Mouse (Mus musculus) c-Kit-positive CD71-positive TER-119-positive erythroid progenitor cells, embryonic 14.5 days (primary cell): Measurements from ENCODE around the gene Akap12.

Experiments
- DNase-seq: peaks from one replicate; pipeline ENCODE4 v3.0.0-alpha.2; 2013; ENCODE audit warnings: low spot score

The Akap12 gene

DNA sequence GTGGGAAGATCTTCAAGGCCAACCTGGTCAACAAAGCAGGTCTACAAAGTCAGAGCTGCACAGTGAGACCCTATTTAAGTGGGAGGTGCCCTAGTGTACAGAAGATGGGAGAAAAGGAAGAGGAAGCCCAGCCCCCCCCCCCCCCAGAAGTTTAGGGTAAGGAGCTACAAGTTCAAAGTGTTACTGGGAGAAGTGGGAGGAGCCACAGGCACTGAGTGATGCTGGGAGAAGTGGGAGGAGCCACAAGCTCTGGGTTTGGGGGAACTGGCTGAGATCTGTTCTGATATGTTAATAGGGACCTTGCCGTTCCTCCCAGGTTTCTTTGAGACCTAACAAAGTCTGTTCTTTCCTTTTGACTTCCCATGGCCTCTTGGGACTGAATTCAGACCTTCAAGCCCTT, 18.6 kb downstream of the Akap12 start:
- no peak for DNase-seq

DNA sequence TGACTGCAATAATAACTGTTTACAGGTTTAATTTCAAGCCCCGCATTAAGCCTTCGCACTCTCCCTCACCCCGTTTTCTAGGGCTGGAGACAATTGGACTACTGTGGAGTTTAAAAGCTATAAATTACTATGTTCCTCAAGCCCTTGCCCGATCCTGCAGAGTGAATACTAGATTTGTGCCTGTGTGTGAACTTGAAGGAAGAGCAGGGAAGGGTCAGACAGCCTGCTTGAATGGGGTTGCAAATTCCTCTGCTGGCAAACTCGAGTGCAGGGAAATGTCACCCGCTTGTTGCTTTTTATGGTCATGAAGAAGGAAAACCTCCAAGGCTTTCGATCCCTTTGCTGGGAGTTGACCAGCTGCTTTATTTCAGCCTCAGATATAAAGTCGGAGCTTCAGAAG, 19.6 kb downstream of the Akap12 start:
- no peak for DNase-seq

DNA sequence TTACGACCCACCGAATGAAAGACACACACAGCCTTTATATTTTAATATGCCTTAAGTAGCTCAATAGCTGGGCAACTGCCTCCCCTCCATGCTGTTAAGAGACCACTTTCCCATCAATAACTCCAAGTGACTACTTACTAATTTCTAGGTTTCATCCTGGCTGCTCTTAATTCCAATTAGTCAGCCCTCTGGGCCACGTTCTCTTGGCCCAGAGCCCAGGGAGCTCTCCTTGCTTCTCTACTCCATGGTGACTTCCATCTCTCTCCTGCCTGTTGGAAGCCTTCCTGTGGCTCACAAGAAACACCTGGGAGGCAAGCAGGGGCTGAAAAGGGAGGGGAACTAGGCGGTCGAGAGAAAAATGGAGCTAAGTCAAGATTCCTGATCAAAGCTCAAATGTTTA, 23.0 kb downstream of the Akap12 start:
- DNase-seq: no peak

DNA sequence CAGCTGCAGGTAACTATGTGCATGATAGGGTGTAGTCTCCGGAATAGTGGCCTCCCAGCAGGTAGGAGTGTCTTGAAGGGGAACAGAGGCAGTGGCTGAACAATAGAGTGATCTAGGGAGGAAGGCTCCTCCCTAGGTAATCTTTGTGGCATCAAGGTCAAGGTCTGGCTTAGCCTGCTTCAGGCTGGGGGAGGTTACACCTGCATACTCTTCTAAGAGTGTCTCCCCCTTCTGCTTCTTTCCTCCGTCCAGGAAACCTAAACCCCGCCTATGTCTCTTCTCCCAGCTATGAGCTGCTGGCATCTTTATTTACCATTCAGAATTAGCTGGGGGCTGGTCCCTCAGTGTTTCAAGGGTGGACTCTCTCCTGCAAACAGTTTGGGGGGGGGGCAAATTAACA, 23.5 kb downstream of the Akap12 start:
- no peak for DNase-seq

DNA sequence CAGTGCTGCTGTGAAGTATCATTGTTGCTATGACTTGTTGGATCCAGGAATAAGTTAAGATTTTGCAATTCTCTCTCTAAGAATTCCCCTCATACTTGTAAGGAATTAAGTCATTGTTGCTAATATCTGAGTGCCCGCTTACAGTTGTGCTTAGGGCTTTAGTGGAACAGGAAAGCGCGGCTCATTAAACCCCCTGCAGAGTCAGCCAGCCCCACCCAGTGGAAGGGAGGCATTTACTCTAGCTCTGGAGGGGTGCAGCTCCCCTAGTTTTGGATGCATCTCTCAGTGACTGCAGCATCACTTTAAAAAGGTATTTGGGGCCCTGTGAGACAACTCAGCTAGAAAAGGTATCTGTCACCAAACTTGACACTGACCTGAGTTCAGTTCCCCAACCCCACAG, 24.0 kb downstream of the Akap12 start:
- DNase-seq: no peak

DNA sequence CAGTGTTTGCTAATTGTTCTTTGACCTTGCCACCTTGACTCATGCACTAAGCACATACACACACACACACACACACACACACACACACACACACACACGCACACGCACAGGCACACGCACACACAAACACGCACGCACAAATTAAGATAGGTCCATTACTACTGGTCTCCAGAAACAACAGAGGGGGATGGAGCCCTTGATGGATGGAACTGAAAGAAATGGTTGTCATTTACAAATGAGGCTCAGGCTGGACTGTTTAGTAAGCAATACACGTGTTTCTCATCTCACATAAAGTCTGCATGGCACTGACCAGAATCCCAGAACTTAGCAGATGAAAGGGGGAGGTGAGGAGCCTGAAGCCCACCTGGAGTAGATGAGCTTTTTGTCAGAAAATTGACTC, 24.4 kb downstream of the Akap12 start:
- DNase-seq: no peak

DNA sequence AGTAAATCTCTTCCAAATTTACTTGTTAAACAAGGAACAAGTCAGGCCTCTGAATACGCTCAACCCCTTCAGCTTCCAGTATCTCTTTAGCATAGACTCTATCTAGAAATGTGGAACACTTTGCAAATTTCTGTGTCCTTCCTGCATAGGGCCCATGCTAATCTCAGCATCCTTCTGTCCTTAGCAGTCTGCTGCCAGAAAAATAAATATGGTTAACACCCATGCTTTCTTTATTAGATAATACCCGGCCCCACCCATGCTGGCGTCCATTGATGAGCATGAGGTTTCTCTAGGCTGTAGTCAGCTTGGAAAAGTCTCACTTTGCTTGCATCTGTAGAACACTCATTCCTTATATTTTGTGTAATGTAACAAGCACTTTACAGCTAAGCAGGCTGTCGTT, 27.2 kb downstream of the Akap12 start:
- DNase-seq: no peak

DNA sequence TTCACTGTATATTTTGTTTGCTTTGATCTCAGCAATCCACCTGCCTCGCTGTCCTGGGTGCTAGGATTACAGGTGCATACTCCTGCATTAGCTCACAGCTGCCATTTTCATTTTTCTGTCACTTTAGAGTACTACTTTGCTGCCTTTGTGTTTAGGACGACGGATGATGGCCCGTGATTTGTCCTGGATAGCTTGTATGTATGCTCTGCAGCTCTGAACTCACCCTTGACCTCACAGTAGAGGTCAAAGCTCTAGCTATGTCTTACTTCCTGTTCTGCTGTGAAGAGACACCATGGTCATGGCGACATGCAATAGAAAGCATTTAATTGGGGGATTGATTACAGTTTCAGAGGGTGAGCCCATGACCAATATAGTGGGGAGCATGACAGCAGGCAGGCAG, 37.4 kb downstream of the Akap12 start:
- no peak for DNase-seq

DNA sequence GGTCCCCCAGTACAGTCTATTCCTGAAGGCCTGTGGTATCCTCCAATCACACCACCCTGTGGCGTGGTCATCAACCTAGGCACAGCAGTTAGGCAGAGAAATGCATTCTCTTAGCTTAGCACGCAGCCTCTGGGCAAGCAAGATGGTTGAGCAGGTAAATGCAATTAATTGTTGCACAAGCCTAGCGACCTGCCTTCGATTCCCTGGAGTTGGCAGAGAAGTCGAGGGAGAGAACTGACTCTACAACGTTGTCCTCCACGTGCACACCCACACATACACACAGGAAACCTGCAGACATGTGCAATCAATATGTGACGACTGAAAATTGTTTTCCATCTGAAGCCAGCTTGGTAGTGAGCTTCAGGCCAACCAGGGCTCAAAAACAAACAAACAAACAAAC, 57.7 kb downstream of the Akap12 start:
- no peak for DNase-seq

DNA sequence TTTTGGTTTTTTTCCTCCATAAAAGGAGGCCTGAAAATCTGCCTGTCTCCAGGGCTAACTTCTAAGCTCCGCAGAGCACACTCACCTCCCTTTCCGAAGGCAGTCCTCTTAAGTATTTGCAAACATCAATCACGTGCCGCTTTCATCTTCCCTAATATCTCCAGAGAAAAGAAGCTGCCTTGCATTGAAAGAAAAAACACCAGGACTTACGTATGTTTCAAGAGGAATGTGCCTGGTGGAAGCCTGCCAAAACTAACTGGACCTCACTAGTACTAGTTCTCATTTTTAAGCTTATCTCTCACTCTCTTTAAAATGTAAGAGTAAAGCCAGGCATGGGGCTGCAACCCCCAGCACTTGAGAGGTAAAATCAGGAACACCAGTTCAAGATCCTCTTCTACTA, 59.4 kb downstream of the Akap12 start:
- DNase-seq: no peak

DNA sequence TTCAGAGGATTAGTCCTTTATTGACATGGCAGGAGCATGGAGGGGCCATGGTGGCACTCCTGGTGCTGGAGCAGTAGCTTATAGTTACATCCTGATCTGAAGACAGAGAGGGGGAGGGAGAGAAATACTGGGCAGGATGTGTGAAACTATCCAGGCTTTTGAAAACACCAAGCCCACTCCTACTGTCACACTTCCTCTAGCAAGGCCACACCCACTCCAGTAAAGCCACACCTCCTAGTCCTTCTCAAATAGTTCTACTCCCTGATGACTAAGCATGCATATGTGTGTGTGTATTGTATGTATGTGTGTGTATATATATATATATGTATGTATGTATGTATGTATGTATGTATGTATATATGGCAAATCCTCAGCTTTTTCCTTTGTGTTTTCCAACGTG, 61.5 kb downstream of the Akap12 start:
- DNase-seq: no peak

DNA sequence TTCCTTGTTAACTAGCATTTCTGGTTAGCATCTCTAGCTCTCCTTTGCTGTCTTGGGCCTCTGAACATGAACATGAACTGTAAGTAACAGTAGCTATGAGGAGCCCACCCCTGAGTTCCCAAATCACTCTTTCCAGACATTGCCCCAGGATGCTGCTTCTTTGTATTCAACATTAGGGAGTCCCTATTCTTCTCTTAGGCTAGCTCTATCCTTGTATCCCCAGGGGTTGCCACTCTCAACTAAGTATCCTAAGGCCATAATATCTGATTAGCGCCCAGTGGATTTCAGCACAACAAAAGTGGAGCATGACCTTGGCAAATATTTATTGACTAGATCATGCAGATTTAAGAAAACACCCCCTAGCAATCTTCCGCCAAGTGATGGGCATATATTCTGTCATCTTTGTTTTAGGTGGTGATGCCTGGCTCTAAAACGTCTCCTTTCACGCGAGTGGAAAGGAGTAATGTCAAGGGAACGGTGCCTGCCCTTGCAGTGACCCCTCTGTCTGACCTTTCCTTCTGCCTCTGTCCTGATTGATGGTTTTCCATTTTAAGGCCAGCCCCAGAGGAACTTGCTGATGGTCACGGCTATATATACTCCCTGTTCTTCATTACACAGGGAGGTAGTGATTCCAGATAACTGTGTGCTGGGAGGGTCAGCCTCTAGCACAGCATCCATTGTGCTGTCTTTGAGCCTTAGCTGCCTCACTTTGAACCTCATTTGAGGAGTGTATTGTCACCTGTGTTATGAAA, 66.2 kb downstream of the Akap12 start:
- DNase-seq: no peak

DNA sequence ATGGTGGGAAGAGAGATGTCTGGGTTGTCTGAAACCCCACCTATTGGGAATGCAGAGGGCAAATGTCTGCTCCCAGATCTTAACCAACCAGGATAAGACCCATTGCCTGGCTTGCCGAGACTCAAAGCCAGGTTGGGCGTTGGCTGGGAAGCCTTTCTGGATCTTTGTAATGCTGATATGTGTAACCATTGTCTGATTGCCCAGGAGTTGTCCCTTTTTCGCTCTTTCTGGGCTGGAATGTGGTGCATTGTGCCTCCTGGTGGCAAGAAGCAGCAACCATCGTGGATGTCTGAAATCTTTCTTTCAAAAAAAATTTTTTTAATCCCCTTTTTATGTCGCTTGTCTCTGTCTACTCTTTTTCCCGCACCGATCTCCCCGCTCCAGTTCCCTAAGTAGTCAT, 67.1 kb downstream of the Akap12 start:
- peak; percentile 16 for DNase-seq

DNA sequence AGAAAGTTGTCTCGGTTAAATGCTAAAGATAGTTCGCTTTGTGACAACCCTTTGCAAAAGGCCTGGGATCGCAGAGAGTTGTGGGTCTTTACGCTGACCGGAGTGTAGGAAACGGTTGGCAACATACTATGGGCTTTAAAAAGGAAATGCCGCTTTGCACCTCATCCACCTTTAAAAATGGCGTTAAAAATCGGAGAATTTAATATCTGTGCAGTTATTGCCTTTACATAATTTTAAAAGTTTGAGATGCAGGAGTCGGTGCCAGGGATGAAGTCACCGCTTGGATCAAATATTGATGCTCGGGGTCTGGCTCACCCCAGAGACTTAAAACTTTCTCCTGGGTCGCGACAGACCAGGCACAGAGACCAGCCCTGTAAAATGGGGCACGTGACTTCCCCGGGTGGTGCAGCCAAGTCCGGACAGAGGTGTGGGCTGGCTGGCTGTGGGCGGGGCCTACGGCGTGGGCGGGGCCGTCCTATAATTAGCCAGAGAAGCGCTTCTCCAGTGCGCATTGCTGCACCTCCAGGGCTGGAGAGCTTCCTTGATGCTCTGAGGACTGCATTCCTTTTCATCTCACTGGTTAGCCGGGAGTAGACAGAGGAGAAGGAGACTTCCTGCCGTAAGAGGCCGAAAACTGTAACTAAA, 68.0 kb downstream of the Akap12 start:
- peak; percentile 67 for DNase-seq

DNA sequence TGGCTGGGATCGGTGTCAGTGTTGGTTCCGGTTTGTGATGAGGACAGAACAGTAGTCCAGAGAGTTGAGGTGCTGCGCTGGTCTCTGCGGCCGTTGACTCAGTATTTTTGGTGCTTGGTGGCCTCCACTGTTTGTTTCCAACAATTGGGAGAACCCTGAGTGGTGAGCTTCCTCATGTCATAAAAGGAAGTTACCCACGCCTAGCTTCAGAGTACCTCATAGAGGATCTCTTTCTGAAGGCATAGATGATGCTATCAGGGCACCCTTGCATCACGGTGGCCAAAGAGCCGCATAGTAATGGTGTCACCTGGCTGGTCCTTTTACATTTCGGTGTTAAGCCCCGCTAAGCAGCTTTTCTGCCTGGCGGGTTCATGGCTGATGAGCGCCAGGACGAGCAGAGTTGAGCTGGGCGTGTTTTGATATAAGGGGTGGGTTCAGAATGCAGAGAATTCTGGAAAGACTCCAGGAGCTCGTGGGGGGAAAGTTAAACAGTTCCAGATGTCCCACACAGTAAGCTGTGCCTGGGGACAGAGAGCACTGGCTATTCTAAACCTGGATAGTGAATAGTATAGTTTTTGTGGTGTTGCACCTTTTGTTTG, 72.8 kb downstream of the Akap12 start:
- DNase-seq: no peak

DNA sequence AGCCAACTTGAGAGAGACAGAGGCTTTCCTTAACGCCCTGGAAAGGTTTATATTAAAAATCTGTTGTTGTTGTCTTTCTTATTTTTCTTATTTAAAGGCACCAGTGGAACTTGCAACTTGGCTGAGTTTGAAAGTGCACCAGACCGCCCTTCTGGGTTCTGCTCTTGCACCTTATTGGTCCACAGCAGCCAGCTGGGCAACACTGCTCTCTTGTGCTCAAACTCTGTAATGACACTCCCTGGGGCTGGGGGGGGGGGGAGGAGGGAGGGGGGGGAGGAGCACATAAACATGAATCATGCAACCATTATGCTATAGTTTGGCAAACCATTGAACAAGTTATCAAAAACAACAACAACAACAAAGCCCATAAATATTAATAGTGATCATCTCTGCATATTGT, 75.2 kb downstream of the Akap12 start:
- DNase-seq: peak; percentile 6

DNA sequence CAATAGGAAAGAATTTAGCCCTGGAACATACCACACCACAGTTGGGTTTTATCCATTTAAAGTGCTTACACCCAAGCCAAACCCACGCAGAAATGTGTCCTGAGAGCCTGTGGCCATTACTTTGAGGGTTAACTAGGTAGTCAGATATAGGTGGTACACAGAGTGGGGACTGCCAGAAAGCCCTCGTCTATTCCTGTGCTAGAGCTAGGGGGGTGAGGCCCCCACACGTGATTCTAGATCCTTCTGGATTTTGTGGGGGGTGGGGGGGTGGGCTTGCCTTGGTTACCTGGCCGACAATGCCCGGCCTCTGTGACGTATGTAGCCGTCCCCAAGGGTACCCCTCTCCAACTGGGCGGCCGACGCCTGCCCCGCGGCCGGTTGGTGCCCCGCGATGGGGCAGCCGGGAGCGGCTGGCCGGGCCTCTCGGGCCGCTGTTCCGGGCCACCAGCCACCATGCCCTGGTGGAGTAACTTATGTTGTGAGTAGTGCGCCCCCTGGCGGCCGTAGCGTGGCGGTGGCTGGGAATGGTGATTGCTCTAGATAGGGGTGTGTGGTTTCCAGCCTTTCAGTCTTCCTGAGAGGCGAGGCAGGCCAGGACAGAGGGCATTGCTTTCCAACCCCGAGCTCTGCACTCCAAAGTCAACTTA, 80.4 kb downstream of the Akap12 start:
- peak; percentile 84 for DNase-seq

DNA sequence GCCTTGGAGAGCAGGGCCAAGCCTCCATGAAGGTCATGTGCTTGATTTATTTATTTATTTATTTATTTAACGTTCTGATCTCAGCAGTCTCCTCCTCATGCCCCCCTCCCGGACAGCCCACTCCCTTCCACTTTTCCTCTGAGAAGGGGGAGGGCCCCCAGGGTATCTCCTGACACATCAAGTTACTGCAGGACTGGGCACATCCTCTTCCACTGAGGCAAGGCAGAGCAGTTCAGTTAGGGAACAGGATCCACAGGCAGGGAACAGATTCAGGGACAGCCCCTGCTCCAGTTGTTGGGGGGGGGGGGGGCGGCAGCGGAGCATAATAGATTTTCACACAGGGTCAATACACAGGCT, 80.9 kb downstream of the Akap12 start:
- no peak for DNase-seq

DNA sequence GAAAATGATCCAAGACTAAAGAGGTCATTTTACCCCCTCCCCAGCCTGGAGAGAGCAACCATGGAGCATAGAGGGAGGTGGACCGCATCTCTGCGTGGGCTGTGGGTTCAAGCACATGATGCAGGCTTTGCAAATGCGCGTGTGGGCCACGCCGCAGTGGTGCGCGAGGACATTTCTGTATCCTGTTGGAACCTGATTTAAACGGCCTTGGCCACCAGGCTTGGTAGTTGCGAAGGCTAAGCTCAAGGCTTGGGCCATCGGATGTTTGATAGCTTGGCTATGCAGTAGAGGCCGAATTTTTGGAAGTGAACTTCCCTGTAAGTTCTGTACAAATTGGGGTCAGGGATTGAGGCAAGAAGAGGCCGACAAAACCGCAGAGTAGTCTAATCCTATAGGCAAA, 81.4 kb downstream of the Akap12 start:
- DNase-seq: no peak

DNA sequence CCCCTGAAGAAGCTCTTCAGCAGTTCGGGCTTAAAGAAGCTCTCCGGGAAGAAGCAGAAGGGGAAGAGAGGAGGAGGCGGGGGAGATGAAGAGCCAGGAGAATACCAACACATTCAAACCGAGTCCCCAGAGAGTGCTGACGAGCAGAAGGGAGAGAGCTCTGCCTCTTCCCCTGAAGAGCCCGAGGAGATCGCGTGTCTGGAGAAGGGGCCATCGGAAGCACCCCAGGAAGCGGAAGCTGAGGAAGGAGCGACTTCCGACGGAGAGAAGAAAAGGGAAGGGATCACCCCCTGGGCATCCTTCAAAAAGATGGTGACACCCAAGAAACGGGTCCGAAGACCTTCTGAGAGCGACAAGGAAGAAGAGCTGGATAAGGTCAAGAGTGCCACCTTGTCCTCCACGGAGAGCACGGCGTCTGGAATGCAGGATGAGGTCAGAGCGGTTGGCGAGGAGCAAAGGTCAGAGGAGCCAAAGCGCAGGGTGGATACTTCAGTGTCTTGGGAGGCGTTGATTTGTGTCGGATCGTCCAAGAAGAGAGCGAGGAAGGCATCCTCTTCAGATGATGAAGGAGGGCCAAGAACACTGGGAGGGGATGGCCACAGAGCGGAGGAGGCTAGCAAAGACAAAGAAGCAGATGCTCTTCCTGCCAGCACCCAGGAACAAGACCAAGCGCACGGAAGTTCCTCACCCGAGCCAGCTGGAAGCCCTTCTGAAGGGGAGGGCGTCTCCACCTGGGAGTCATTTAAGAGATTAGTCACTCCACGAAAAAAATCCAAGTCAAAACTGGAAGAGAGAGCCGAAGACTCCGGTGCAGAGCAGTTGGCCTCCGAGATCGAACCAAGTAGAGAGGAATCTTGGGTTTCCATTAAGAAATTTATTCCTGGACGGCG, 88.4 kb downstream of the Akap12 start:
- no peak for DNase-seq

DNA sequence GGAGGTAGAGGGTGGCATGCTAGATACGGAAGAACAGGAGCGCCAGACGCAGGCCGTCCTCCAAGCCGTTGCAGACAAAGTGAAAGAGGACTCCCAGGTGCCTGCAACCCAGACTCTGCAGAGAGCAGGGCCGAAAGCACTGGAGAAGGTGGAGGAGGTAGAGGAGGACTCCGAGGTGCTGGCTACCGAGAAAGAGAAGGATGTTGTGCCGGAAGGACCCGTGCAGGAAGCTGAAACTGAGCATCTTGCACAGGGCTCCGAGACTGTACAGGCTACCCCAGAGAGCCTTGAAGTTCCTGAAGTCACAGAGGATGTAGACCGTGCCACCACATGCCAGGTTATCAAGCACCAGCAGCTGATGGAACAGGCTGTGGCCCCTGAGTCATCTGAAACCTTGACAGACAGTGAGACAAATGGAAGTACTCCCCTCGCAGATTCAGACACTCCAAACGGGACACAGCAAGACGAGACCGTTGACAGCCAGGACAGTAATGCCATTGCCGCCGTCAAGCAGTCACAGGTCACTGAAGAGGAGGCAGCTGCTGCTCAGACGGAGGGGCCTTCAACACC, 89.8 kb downstream of the Akap12 start:
- no peak for DNase-seq

DNA sequence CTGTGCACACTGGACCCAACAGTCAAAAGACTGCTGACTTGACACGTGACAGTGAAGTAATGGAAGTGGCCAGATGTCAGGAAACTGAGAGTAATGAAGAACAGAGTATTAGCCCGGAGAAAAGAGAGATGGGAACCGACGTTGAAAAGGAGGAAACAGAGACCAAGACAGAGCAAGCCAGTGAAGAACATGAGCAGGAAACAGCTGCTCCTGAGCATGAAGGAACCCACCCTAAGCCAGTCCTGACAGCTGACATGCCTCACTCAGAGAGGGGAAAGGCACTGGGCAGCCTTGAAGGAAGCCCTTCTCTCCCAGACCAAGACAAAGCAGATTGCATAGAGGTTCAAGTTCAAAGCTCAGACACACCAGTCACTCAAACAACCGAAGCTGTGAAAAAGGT, 90.5 kb downstream of the Akap12 start:
- no peak for DNase-seq
